Mouse (Mus musculus) myocyte (in vitro differentiated cells): ENCODE measurements at regions not wholly inside any gene's neighbourhood (a gene's known extent, or its start where the extent isn't known, plus 50 kb on each side); places are given as distances from the start of the nearest gene placed in this dataset.

Experiments used
- H3K27me3 ChIP-seq: one replicate; pipeline ENCODE4 v1.6.1; 2011; ENCODE audit not compliant: control insufficient read depth, insufficient read depth, insufficient read length
- H3K36me3 ChIP-seq: one replicate; pipeline ENCODE4 v1.6.1; 2011; ENCODE audit not compliant: control insufficient read depth, insufficient read depth
- H3K4me2 ChIP-seq: one replicate; pipeline ENCODE4 v1.6.1; 2011; ENCODE audit warnings: low read depth, control low read depth
- H3K4me3 ChIP-seq: one replicate; pipeline ENCODE4 v1.5.1; 2011; ENCODE audit warnings: mild to moderate bottlenecking, control low read depth, moderate library complexity
- H3K79me2 ChIP-seq: one replicate; pipeline ENCODE4 v1.6.1; 2011; ENCODE audit not compliant: control insufficient read depth, insufficient read depth
- H3ac ChIP-seq: one replicate; pipeline ENCODE4 v1.6.1; 2011; ENCODE audit not compliant: control insufficient read depth, insufficient read length
- CEBPB ChIP-seq: IDR thresholded peaks from 2 replicates; pipeline ENCODE4 v1.6.1; 2011; ENCODE audit warnings: mild to moderate bottlenecking, moderate library complexity; ENCODE audit not compliant: poor library complexity, insufficient read depth, severe bottlenecking
- E2F4 ChIP-seq: IDR thresholded peaks from one replicate; pipeline ENCODE4 v1.6.1; 2011; ENCODE audit warnings: mild to moderate bottlenecking, control low read depth, moderate library complexity; ENCODE audit not compliant: insufficient read depth
- MAX ChIP-seq: IDR thresholded peaks from one replicate; pipeline ENCODE4 v1.6.1; 2011; ENCODE audit warnings: low read depth, mild to moderate bottlenecking, control low read depth
- MYOD1 ChIP-seq, 3 experiments: IDR thresholded peaks; one replicate each; pipeline ENCODE4 v1.6.1; 2011; ENCODE audit warnings: control low read depth in 2 of 3, low read depth in 2 of 3, mild to moderate bottlenecking in 2 of 3, moderate library complexity in 1 of 3; ENCODE audit not compliant: insufficient read length in 2 of 3, control insufficient read depth in 1 of 3
- MYOG ChIP-seq, 3 experiments: IDR thresholded peaks; one replicate each; pipeline ENCODE4 v1.6.1; 2011; ENCODE audit warnings: control low read depth in 2 of 3, low read depth in 2 of 3, mild to moderate bottlenecking in 2 of 3; ENCODE audit not compliant: insufficient read length in 2 of 3, control insufficient read depth in 1 of 3, insufficient read depth in 1 of 3
- POLR2A ChIP-seq: IDR thresholded peaks from one replicate; pipeline ENCODE4 v1.6.1; 2011; ENCODE audit warnings: low read depth, mild to moderate bottlenecking, control low read depth, moderate library complexity; ENCODE audit not compliant: insufficient read length
- POLR2AphosphoS2 ChIP-seq: IDR thresholded peaks from one replicate; pipeline ENCODE4 v1.6.1; 2011; ENCODE audit warnings: low read depth, control low read depth; ENCODE audit not compliant: insufficient read length
- REST ChIP-seq: IDR thresholded peaks from one replicate; pipeline ENCODE4 v1.6.1; 2011; ENCODE audit warnings: mild to moderate bottlenecking, control low read depth, moderate library complexity; ENCODE audit not compliant: insufficient read depth, insufficient read length
- SRF ChIP-seq: IDR thresholded peaks from one replicate; pipeline ENCODE4 v1.6.1; 2011; ENCODE audit warnings: low read depth; ENCODE audit not compliant: control insufficient read depth, insufficient read length
- TCF12 ChIP-seq: IDR thresholded peaks from one replicate; pipeline ENCODE4 v1.6.1; 2011; ENCODE audit warnings: mild to moderate bottlenecking, control low read depth; ENCODE audit not compliant: poor library complexity, insufficient read depth, severe bottlenecking
- TCF3 ChIP-seq: IDR thresholded peaks from one replicate; pipeline ENCODE4 v1.6.1; 2011; ENCODE audit warnings: low read depth, control low read depth; ENCODE audit not compliant: insufficient read length
- USF1 ChIP-seq: IDR thresholded peaks from one replicate; pipeline ENCODE4 v1.6.1; 2011; ENCODE audit warnings: low read depth, mild to moderate bottlenecking, control low read depth, moderate library complexity

DNA sequence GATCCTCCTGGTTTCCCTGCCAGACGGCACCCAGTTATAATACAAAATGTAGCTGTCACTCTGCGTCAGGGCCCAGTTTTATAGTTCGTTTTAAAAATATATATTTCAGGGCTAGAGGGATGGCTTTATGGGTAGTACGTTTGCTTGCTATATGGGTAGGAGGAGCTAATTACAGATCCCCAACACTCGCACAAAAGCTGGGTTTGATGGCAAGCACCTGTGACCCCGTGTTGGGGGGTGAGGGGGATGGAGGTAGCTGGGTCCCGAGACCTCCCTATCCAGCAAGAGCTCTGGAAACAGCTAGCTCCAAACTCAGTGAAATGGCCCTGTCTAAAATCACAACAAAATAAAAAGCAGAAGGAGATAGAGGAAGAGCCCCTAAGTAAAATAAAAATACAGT lies 358.3 kb upstream of the Maf start:
- Histone ChIP-seq H3K36me3 (no peaks in the 10 kb centered on the region), H3K27me3 (no peaks in the 10 kb centered on the region), H3K4me2 (no peak overlapping the region), H3ac (no peak overlapping the region), H3K79me2 (no peaks in the 10 kb centered on the region), H3K4me3 (no peak overlapping the region)
- TF ChIP-seq MYOG (IDR thresholded peaks at IDR 0.05; ENCODE audit: control insufficient read depth in 1 of 3, insufficient read depth in 1 of 3, insufficient read length in 2 of 3, low read depth in 2 of 3), result no peak
- TF ChIP-seq TCF3, result no peak
- no peak for TF ChIP-seq SRF
- no peak for TF ChIP-seq CEBPB
- TF ChIP-seq REST, result no peak
- TF ChIP-seq E2F4, result no peak
- TF ChIP-seq MAX, result no peak
- TF ChIP-seq MYOD1 (IDR thresholded peaks at IDR 0.05; ENCODE audit: control insufficient read depth in 1 of 3, insufficient read length in 2 of 3, low read depth in 2 of 3), result no peak
- TF ChIP-seq USF1, result no peak
- TF ChIP-seq POLR2A, result no peak
- TF ChIP-seq TCF12, result no peak
- no peak for TF ChIP-seq POLR2AphosphoS2

DNA sequence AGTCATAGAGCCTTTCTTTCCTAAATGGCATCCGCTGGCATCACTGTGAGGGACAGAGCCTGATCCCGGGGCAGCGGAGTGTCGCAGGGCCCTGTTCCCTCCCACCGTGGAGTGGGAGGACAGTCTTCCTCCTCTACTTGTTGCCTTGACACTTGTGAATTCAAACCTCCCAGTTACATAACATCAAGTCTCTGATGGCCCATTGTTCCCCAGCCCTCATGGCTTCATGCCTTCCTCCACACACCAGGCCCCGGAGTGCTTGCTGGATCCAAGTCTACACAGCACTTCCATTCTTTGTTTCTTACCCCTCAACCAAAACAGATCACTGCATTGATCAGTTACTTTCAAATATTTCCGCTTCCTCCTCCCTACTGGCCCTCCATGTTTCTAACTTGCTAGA lies 357.7 kb upstream of the Maf start:
- Histone ChIP-seq H3K79me2 (no peaks in the 10 kb centered on the region), H3K27me3 (no peaks in the 10 kb centered on the region), H3K4me2 (no peak overlapping the region), H3ac (no peak overlapping the region), H3K4me3 (no peak overlapping the region), H3K36me3 (no peaks in the 10 kb centered on the region)
- TF ChIP-seq MYOG (IDR thresholded peaks at IDR 0.05; ENCODE audit: control insufficient read depth in 1 of 3, insufficient read depth in 1 of 3, insufficient read length in 2 of 3, low read depth in 2 of 3), result no peak
- TF ChIP-seq TCF12, result no peak
- no peak for TF ChIP-seq POLR2AphosphoS2
- TF ChIP-seq REST, result no peak
- TF ChIP-seq POLR2A, result no peak
- no peak for TF ChIP-seq E2F4
- no peak for TF ChIP-seq USF1
- TF ChIP-seq MAX, result no peak
- no peak for TF ChIP-seq TCF3
- TF ChIP-seq SRF, result no peak
- no peak for TF ChIP-seq MYOD1 (IDR thresholded peaks at IDR 0.05; ENCODE audit: control insufficient read depth in 1 of 3, insufficient read length in 2 of 3, low read depth in 2 of 3)
- no peak for TF ChIP-seq CEBPB

DNA sequence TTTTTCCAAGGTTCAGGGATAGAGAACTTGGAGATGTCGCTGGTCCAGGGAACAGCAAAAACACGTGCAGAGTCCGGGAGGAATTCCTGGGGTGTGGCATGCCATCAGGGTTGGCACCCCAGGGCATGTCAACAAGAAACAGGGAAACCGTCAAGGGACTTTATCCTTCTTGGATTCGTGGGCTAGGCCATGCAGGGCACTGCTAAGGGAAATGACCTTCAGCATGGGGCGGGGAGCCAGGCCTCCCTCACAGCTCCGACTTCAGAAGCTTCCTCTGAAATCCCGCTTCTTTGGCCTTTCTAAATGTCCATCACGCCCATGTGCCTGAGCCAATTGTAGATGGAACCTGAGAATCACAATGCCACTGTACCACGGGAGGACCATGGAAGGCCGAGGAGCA lies 357.0 kb upstream of the Maf start:
- Histone ChIP-seq H3ac (no peak overlapping the region), H3K4me3 (no peak overlapping the region), H3K27me3 (no peaks in the 10 kb centered on the region), H3K36me3 (no peaks in the 10 kb centered on the region), H3K4me2 (no peak overlapping the region), H3K79me2 (no peaks in the 10 kb centered on the region)
- no peak for TF ChIP-seq USF1
- TF ChIP-seq E2F4, result no peak
- no peak for TF ChIP-seq SRF
- TF ChIP-seq MYOG (IDR thresholded peaks at IDR 0.05; ENCODE audit: control insufficient read depth in 1 of 3, insufficient read depth in 1 of 3, insufficient read length in 2 of 3, low read depth in 2 of 3), result no peak
- no peak for TF ChIP-seq TCF3
- no peak for TF ChIP-seq POLR2A
- no peak for TF ChIP-seq MAX
- no peak for TF ChIP-seq CEBPB
- TF ChIP-seq POLR2AphosphoS2, result no peak
- TF ChIP-seq TCF12, result no peak
- no peak for TF ChIP-seq REST
- TF ChIP-seq MYOD1 (IDR thresholded peaks at IDR 0.05; ENCODE audit: control insufficient read depth in 1 of 3, insufficient read length in 2 of 3, low read depth in 2 of 3), result no peak

DNA sequence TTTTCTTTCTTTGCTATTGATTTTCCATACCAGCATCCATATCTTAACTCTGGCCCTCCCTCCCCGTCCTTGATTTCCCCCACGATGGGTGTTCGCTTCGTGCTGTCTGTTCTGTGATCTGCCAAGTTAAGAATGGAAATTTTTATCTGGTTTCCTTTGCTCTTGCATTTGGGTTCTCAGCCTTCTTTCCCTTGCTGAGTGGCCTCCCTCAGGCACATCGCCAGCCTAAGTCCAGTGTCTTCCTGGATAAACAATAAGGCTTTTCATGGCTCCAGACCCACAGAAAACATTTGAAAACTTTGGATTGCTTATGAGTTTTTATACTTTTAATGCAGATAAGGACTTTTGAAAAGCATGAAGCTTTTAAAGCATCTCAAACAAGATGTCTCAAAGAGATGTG lies 355.9 kb upstream of the Maf start:
- no peaks in the 10 kb centered on the region for H3K27me3 ChIP-seq
- H3ac ChIP-seq, result no peak overlapping the region
- no peaks in the 10 kb centered on the region for H3K36me3 ChIP-seq
- TF ChIP-seq TCF3 (no peak), MYOG (IDR thresholded peaks at IDR 0.05; ENCODE audit: control insufficient read depth in 1 of 3, insufficient read depth in 1 of 3, insufficient read length in 2 of 3, low read depth in 2 of 3) (no peak), REST (no peak), TCF12 (no peak), POLR2AphosphoS2 (no peak), MAX (no peak), E2F4 (no peak), CEBPB (no peak), POLR2A (no peak), MYOD1 (IDR thresholded peaks at IDR 0.05; ENCODE audit: control insufficient read depth in 1 of 3, insufficient read length in 2 of 3, low read depth in 2 of 3) (no peak), USF1 (no peak), SRF (no peak)
- no peaks in the 10 kb centered on the region for H3K79me2 ChIP-seq
- H3K4me2 ChIP-seq, result no peak overlapping the region
- H3K4me3 ChIP-seq, result no peak overlapping the region

DNA sequence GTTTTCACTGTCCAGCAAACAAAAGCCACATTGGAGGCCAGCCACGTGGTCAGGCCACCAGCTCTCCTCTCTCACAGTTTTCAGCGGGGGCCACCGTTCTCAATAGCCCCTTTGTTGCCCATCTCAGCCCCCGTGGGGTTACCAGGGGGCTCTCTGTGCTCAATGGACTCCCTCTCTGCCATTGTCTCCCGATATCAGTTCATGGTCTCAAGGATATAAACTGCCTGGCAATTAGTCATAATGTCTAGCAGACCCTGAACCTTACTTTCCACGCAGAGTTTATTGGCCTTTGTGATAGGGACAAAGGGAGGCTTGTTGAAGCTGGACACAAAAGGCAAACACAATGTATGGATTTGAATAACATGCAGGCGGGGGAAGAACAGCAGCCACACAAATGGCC lies 345.9 kb upstream of the Maf start:
- Histone ChIP-seq H3K79me2 (no peaks in the 10 kb centered on the region), H3K4me3 (no peak overlapping the region), H3K36me3 (no peaks in the 10 kb centered on the region), H3K4me2 (no peak overlapping the region), H3K27me3 (no peaks in the 10 kb centered on the region), H3ac (no peak overlapping the region)
- TF ChIP-seq POLR2AphosphoS2 (no peak), MAX (no peak), E2F4 (no peak), USF1 (no peak), REST (no peak), SRF (no peak), MYOG (IDR thresholded peaks at IDR 0.05; ENCODE audit: control insufficient read depth in 1 of 3, insufficient read depth in 1 of 3, insufficient read length in 2 of 3, low read depth in 2 of 3) (no peak), TCF12 (no peak), CEBPB (no peak), MYOD1 (IDR thresholded peaks at IDR 0.05; ENCODE audit: control insufficient read depth in 1 of 3, insufficient read length in 2 of 3, low read depth in 2 of 3) (no peak), TCF3 (no peak), POLR2A (no peak)
